Mouse (Mus musculus): ENCODE data around the gene Txn2. TPM values are rescaled to one million over a fixed set of nuclear protein-coding genes. Genes with fewer than 3 reads are reported as not detected.
A peak's percentile ranks its signal among the peaks of the same experiment; 100 is the strongest.

Txn2 gene
- total and polyA plus RNA-seq, 2 experiments from 2014 or later: 39.9 to 182 TPM

- Histone ChIP-seq H3K4me1 (ENCODE audit: insufficient read depth, low read length) (no peaks in the 10 kb centered on the region), H3K9me3 (ENCODE audit: low read length) (no peaks in the 10 kb centered on the region), H3K27me3 (ENCODE audit: insufficient read depth, low read length) (peaks cover 2% of the 10 kb centered on the region; the same call in 1 of the 2 replicates), H3K9ac (replicated peaks; ENCODE audit: low read length, poor library complexity, severe bottlenecking) (no peak overlapping the region), H3K4me2 (ENCODE audit: low read depth, low read length, poor library complexity, severe bottlenecking) (no peak overlapping the region), H3K27ac (ENCODE audit: low read depth, low read length) (no peak overlapping the region), H3K36me3 (ENCODE audit: insufficient read depth, low read length) (peaks cover 20% of the 10 kb centered on the region), H3K4me3 (ENCODE audit: low read depth, low read length) (no peak overlapping the region)
- DNase-seq (ENCODE audit: low spot score) (no peak), ATAC-seq (ENCODE audit: low FRiP score) (no peak)
- WGBS: 19% methylated on average over 2 of the region's 2 CpGs
- no peak for TF ChIP-seq CTCF (IDR thresholded peaks at IDR 0.05)
Observed at GRCm38 (mm10) chr15:77911065-77911464, 17.7 kb downstream of the Txn2 start.

DNA sequence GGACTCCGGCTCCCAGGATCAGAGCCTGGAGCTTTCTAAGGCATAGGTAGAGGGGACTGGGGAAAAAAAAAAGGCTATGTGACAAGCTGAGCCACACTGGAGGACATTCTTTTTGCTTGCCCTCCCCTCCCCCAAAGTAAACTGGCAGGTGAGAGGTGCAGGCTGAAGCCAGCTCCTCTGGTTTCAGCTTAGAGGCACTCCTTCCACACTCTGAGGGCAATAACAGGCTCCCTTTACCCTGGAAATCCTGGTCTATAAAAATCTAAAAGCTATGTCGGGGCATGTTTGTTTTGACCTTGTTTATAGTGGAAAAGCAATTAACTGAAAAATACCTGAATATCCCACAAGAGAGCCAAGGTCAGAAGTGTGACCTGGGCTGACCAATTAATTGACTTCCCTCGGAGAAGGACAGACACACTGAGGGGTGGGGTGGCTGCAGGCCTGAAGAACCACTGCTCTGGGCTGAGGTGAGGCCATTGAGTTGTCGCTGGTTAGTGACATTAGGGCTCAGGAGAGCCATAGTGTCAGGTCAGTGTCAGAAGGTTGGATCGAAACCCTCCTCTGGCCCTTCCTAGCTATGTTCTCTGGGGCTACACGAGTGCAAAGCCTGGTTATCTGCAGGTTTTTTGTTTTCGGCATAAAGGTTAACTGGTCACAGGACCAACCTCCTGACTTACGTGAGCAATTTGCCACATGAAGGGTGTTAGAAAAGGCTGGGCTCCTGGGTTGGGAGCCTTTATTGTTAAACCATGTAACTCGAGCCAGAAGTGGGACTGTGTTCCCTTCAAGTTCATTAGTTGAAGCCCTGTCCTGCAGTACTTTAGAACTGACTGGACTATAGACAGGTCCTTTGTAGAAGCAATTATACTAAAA is 20.9 kb downstream of the Txn2 start:
- TF ChIP-seq CTCF (IDR thresholded peaks at IDR 0.05): no peak
- WGBS: 68% methylated on average over 9 of the region's 9 CpGs
- no peak for ATAC-seq (ENCODE audit: low FRiP score)
- Histone ChIP-seq H3K27me3 (ENCODE audit: insufficient read depth, low read length) (peaks cover 10% of the 10 kb centered on the region; the same call in 1 of the 2 replicates), H3K36me3 (ENCODE audit: insufficient read depth, low read length) (no peaks in the 10 kb centered on the region), H3K4me3 (ENCODE audit: low read depth, low read length) (no peak overlapping the region), H3K9me3 (ENCODE audit: low read length) (no peaks in the 10 kb centered on the region), H3K27ac (ENCODE audit: low read depth, low read length) (no peak overlapping the region), H3K4me1 (ENCODE audit: insufficient read depth, low read length) (0 out of 2 replicates have a peak, but pooled peaks cover 2% of the 10 kb centered on the region), H3K9ac (replicated peaks; ENCODE audit: low read length, poor library complexity, severe bottlenecking) (no peak overlapping the region), H3K4me2 (ENCODE audit: low read depth, low read length, poor library complexity, severe bottlenecking) (no peak overlapping the region)
- DNase-seq (ENCODE audit: low spot score): no peak

GRCm38 (mm10) chr15:77906545-77906944 is 22.3 kb downstream of the Txn2 start:
- Histone ChIP-seq H3K36me3 (ENCODE audit: insufficient read depth, low read length) (no peaks in the 10 kb centered on the region), H3K27ac (ENCODE audit: low read depth, low read length) (no peak overlapping the region), H3K4me3 (ENCODE audit: low read depth, low read length) (no peak overlapping the region), H3K9ac (replicated peaks; ENCODE audit: low read length, poor library complexity, severe bottlenecking) (no peak overlapping the region), H3K9me3 (ENCODE audit: low read length) (no peaks in the 10 kb centered on the region), H3K4me1 (ENCODE audit: insufficient read depth, low read length) (0 out of 2 replicates have a peak, but pooled peaks cover 2% of the 10 kb centered on the region), H3K27me3 (ENCODE audit: insufficient read depth, low read length) (peaks cover 10% of the 10 kb centered on the region; the same call in 1 of the 2 replicates), H3K4me2 (ENCODE audit: low read depth, low read length, poor library complexity, severe bottlenecking) (no peak overlapping the region)
- no peak for TF ChIP-seq CTCF (IDR thresholded peaks at IDR 0.05)
- no peak for DNase-seq (ENCODE audit: low spot score)
- WGBS: 50% methylated on average over 10 of the region's 10 CpGs
- ATAC-seq (ENCODE audit: low FRiP score): no peak

DNA sequence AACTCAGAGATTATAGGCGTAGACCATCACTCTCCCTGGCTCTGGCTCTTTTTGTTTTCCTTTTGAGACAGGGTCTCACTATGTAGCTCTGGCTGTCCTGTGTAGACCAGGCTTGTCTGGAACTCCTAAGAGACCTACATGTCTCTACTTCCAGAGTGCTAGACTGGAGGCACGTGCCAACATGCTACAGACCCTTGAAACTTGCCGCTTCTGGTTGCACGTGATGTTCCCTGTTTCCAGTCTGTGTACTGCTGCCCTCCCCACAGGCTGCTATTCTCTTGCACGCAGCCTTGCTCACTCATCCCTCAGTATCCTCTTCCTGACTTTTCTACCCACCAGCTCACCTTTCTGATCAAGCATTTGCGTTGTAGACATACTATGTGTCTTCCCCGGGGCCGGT is 22.7 kb downstream of the Txn2 start:
- no peaks in the 10 kb centered on the region for H3K36me3 ChIP-seq (ENCODE audit: insufficient read depth, low read length)
- ATAC-seq (ENCODE audit: low FRiP score) (no peak), DNase-seq (ENCODE audit: low spot score) (no peak)
- H3K9ac ChIP-seq (replicated peaks; ENCODE audit: low read length, poor library complexity, severe bottlenecking): no peak overlapping the region
- 0 out of 2 replicates have a peak, but pooled peaks cover 2% of the 10 kb centered on the region for H3K4me1 ChIP-seq (ENCODE audit: insufficient read depth, low read length)
- WGBS: 81% methylated on average over 8 of the region's 8 CpGs
- no peak overlapping the region for H3K4me3 ChIP-seq (ENCODE audit: low read depth, low read length)
- H3K27me3 ChIP-seq (ENCODE audit: insufficient read depth, low read length): peaks cover 10% of the 10 kb centered on the region; the same call in 1 of the 2 replicates
- H3K4me2 ChIP-seq (ENCODE audit: low read depth, low read length, poor library complexity, severe bottlenecking): no peak overlapping the region
- no peak overlapping the region for H3K27ac ChIP-seq (ENCODE audit: low read depth, low read length)
- no peak for TF ChIP-seq CTCF (IDR thresholded peaks at IDR 0.05)
- H3K9me3 ChIP-seq (ENCODE audit: low read length): no peaks in the 10 kb centered on the region

- peaks cover 10% of the 10 kb centered on the region; the same call in 1 of the 2 replicates for H3K27me3 ChIP-seq (ENCODE audit: insufficient read depth, low read length)
- H3K4me3 ChIP-seq (ENCODE audit: low read depth, low read length): peak overlapping the region; percentile 26
- 0 out of 2 replicates have a peak, but pooled peaks cover 2% of the 10 kb centered on the region for H3K4me1 ChIP-seq (ENCODE audit: insufficient read depth, low read length)
- ATAC-seq (ENCODE audit: low FRiP score) (no peak), DNase-seq (ENCODE audit: low spot score) (peak; percentile 37)
- H3K27ac ChIP-seq (ENCODE audit: low read depth, low read length): no peak overlapping the region
- H3K9me3 ChIP-seq (ENCODE audit: low read length): no peaks in the 10 kb centered on the region
- peak overlapping the region; percentile 52 for H3K4me2 ChIP-seq (ENCODE audit: low read depth, low read length, poor library complexity, severe bottlenecking)
- TF ChIP-seq CTCF (IDR thresholded peaks at IDR 0.05): no peak
- no peaks in the 10 kb centered on the region for H3K36me3 ChIP-seq (ENCODE audit: insufficient read depth, low read length)
- H3K9ac ChIP-seq (replicated peaks; ENCODE audit: low read length, poor library complexity, severe bottlenecking): no peak overlapping the region
- WGBS: 7% methylated on average over 26 of the region's 26 CpGs
Observed at GRCm38 (mm10) chr15:77905275-77905970, 23.4 kb downstream of the Txn2 start.
